Mouse (Mus musculus) E14TG2a.4 (cell line): ENCODE data around the gene Trim40.

Experiments used
- H3K27me3 ChIP-seq: 2 replicates; pipeline ENCODE4 v1.6.1; 2014; ENCODE audit warnings: low read length, control low read depth; ENCODE audit not compliant: insufficient read depth
- H3K36me3 ChIP-seq: 2 replicates; pipeline ENCODE4 v1.6.1; 2014; ENCODE audit warnings: low read length, control low read depth; ENCODE audit not compliant: insufficient read depth
- H3K4me1 ChIP-seq: replicated peaks from 2 replicates; pipeline ENCODE4 v1.6.1; 2014; ENCODE audit warnings: low read depth, low read length, control low read depth
- H3K4me3 ChIP-seq: replicated peaks from 2 replicates; pipeline ENCODE4 v1.5.1; 2014; ENCODE audit warnings: mild to moderate bottlenecking, low read length
- H3K9me3 ChIP-seq: 2 replicates; pipeline ENCODE4 v1.6.1; 2014; ENCODE audit warnings: low read length, control low read depth
- CTCF ChIP-seq: conservative IDR thresholded peaks from 2 replicates; pipeline ENCODE4 v1.5.1; 2014; ENCODE audit warnings: low read length
- NANOG ChIP-seq: IDR thresholded peaks from 2 replicates; pipeline ENCODE4 v1.6.1; 2014; ENCODE audit warnings: borderline replicate concordance, low read length, mixed read lengths
- POU5F1 ChIP-seq: IDR thresholded peaks from 2 replicates; pipeline ENCODE4 v1.6.1; 2014; ENCODE audit warnings: low read length, borderline replicate concordance

Gene Trim40

GRCm38 (mm10) chr17:36840961-36841445, 48.9 kb downstream of the Trim40 start:
- H3K4me3 ChIP-seq, result no peak overlapping the region
- no peaks in the 10 kb centered on the region for H3K9me3 ChIP-seq
- peaks cover 26% of the 10 kb centered on the region for H3K36me3 ChIP-seq
- TF ChIP-seq NANOG (no peak), CTCF (no peak), POU5F1 (no peak)
- peaks cover 90% of the 10 kb centered on the region for H3K4me1 ChIP-seq
- no peaks in the 10 kb centered on the region for H3K27me3 ChIP-seq

- TF ChIP-seq CTCF (no peak), POU5F1 (no peak), NANOG (no peak)
- Histone ChIP-seq H3K36me3 (peaks cover 24% of the 10 kb centered on the region), H3K4me3 (no peak overlapping the region), H3K9me3 (peaks cover 1% of the 10 kb centered on the region), H3K27me3 (no peaks in the 10 kb centered on the region), H3K4me1 (peaks cover 86% of the 10 kb centered on the region)
Observed at GRCm38 (mm10) chr17:36839931-36840330, 50.0 kb downstream of the Trim40 start.

GRCm38 (mm10) chr17:36839001-36839400, 50.9 kb downstream of the Trim40 start:
- H3K4me1 ChIP-seq, result peaks cover 77% of the 10 kb centered on the region
- no peaks in the 10 kb centered on the region for H3K27me3 ChIP-seq
- no peak overlapping the region for H3K4me3 ChIP-seq
- peaks cover 9% of the 10 kb centered on the region for H3K9me3 ChIP-seq
- TF ChIP-seq POU5F1 (no peak), CTCF (no peak), NANOG (no peak)
- H3K36me3 ChIP-seq, result peaks cover 24% of the 10 kb centered on the region

- peaks cover 9% of the 10 kb centered on the region for H3K9me3 ChIP-seq
- no peak for TF ChIP-seq CTCF
- TF ChIP-seq POU5F1, result no peak
- TF ChIP-seq NANOG, result no peak
- H3K4me1 ChIP-seq, result peaks cover 71% of the 10 kb centered on the region
- H3K36me3 ChIP-seq, result peaks cover 18% of the 10 kb centered on the region
- no peaks in the 10 kb centered on the region for H3K27me3 ChIP-seq
- H3K4me3 ChIP-seq, result peak within 1 kb of the TSS; percentile 88
Observed at GRCm38 (mm10) chr17:36836874-36837647, 52.9 kb downstream of the Trim40 start, which contains the start of gene Trim26. Gene Trim26, plus strand, starts transcription at chr17:36837134.

- Histone ChIP-seq H3K4me3 (peak overlapping the region; percentile 88), H3K27me3 (no peaks in the 10 kb centered on the region), H3K9me3 (peaks cover 9% of the 10 kb centered on the region), H3K36me3 (peaks cover 16% of the 10 kb centered on the region), H3K4me1 (peaks cover 68% of the 10 kb centered on the region)
- TF ChIP-seq CTCF (no peak), NANOG (no peak), POU5F1 (no peak)
Observed at GRCm38 (mm10) chr17:36836427-36836812, 53.5 kb downstream of the Trim40 start.

- Histone ChIP-seq H3K4me3 (peak overlapping the region; percentile 88), H3K4me1 (peaks cover 65% of the 10 kb centered on the region), H3K9me3 (peaks cover 9% of the 10 kb centered on the region), H3K27me3 (no peaks in the 10 kb centered on the region), H3K36me3 (peaks cover 14% of the 10 kb centered on the region)
- no peak for TF ChIP-seq POU5F1
- TF ChIP-seq NANOG, result no peak
- TF ChIP-seq CTCF, result no peak
Observed at GRCm38 (mm10) chr17:36835591-36836426, 54.1 kb downstream of the Trim40 start.

GRCm38 (mm10) chr17:36832694-36833093, 57.2 kb downstream of the Trim40 start:
- Histone ChIP-seq H3K27me3 (peaks cover 4% of the 10 kb centered on the region; the same call in 1 of the 2 replicates), H3K4me3 (no peak overlapping the region), H3K36me3 (no peaks in the 10 kb centered on the region), H3K4me1 (peaks cover 36% of the 10 kb centered on the region), H3K9me3 (peaks cover 9% of the 10 kb centered on the region)
- TF ChIP-seq CTCF (no peak), NANOG (peak; percentile 78)
